Mouse (Mus musculus) ovary, adult 2 months (tissue): Measurements from ENCODE around the gene Pate2. TPM values are rescaled to one million over a fixed set of nuclear protein-coding genes. Genes with fewer than 3 reads are reported as not detected.

Source experiments
- polyA plus RNA-seq: library from polyadenylated mRNA; depleted of rRNA; stranded (reverse); fragments of >200 nt; gene quantifications from 2 replicates; pipeline ENCODE4 v1.2.3, GENCODE M21; 2012; rRNA removed

The Pate2 gene
- polyA plus RNA-seq, result 0.08 TPM in 1 of 2 replicates, not detected in the other

GRCm38 (mm10) chr9:35569571-35570534, at the start of gene Pate2, which contains the start of gene Hyls1:
TSS of gene Pate2 (plus strand) at chr9:35570284.
TSS of gene Hyls1 (minus strand) at chr9:35570398.

GRCm38 (mm10) chr9:35558257-35559008, 11.7 kb upstream of the Pate2 start, which contains the start of the genes Ddx25 and Pus3:
TSS of gene Ddx25 (minus strand) at chr9:35558528.
TSS of gene Pus3 (plus strand) at chr9:35558595.

DNA sequence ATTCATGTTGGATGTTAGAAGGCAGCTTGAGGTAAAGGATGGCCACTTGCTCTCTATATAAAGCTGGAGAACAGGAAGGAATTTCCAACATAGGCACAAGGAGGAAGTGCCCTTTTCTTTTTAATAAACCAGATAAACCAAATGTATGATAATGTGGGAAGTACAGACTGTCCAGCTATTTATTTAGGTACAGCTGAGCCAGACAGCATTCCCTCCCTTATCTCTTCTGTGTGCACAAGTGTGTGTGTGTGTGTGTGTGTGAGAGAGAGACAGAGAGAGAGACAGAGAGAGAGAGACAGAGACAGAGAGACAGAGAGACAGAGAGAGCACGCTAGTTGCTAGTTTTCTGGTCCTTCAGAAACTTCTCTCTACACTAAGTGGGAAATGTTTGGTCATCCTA, 41.8 kb downstream of the Pate2 start, which contains the start of gene Pate4:
Pate4 (minus strand) TSS at position 101 of the 400 bp plus-strand sequence.

GRCm38 (mm10) chr9:35648102-35648501, 78.0 kb downstream of the Pate2 start, which contains the start of gene Pate3:
TSS of gene Pate3 (minus strand) at chr9:35648202.

DNA sequence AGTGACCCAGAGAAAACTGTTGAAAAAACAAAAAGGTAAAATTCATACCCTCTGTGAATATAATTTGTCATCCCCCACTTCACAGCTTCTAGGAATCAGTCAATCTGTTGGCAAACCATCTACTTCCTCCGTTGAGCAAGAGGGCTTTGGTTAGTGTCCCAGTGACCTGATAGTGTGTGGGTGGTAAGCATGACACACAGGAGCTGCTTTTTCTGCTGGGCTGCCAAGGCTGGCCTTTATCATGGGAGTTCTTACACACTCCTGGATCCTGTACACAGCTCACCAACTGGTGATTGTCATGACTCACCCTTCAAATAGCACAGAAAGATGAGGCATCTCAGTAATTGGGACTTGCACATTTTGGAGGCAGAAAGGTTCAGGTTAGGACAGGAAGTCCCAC, 116.9 kb downstream of the Pate2 start, which contains the start of gene Pate1:
Pate1 (minus strand) TSS at position 378 of the 400 bp plus-strand sequence.

Other genes with a start within 250 kb of the Pate2 start
- gene Cdon, start 149.2 kb upstream of the Pate2 start, polyA plus RNA-seq, result 12.6 and 16.5 TPM in 2 replicates
- not detected in 2 replicates for gene Gm1113, start 52.0 kb upstream of the Pate2 start, polyA plus RNA-seq
- gene Ddx25, start 11.8 kb upstream of the Pate2 start, polyA plus RNA-seq, result 0.08 and 0.18 TPM in 2 replicates
- 1.1 and 1.2 TPM in 2 replicates for gene Pus3, start 11.7 kb upstream of the Pate2 start, polyA plus RNA-seq
- gene Hyls1, start 114 bp downstream of the Pate2 start, polyA plus RNA-seq, result 1.2 and 1.6 TPM in 2 replicates
- gene Pate4, start 41.7 kb downstream of the Pate2 start, polyA plus RNA-seq, result not detected in 2 replicates
- not detected in 2 replicates for gene Pate3, start 77.9 kb downstream of the Pate2 start, polyA plus RNA-seq
- gene Pate1, start 117.1 kb downstream of the Pate2 start, polyA plus RNA-seq, result not detected in 2 replicates
- gene Gm17677, start 170.8 kb downstream of the Pate2 start, polyA plus RNA-seq, result not detected in 2 replicates
- gene Gm17727, start 207.8 kb downstream of the Pate2 start, polyA plus RNA-seq, result not detected in 2 replicates
- gene Gm27235, start 219.8 kb downstream of the Pate2 start, polyA plus RNA-seq, result not detected in 2 replicates
- gene D730048I06Rik, start 219.8 kb downstream of the Pate2 start, polyA plus RNA-seq, result not detected in 2 replicates